Mouse (Mus musculus): ENCODE data around the gene Gm17387. TPM values are rescaled to one million over a fixed set of nuclear protein-coding genes. Genes with fewer than 3 reads are reported as not detected.
A peak's percentile ranks its signal among the peaks of the same experiment; 100 is the strongest.

The Gm17387 gene
- total RNA-seq, 1 experiment = not detected

- no peak for TF ChIP-seq ZNF384 (IDR thresholded peaks at IDR 0.05; ENCODE audit: low read depth, low read length)
- TF ChIP-seq ZC3H11A (IDR thresholded peaks at IDR 0.05; ENCODE audit: borderline replicate concordance, low read depth, low read length) = no peak
- no peak for TF ChIP-seq HCFC1 (IDR thresholded peaks at IDR 0.05; ENCODE audit: borderline replicate concordance, insufficient read depth, low read length)
- no peak for TF ChIP-seq CHD2 (IDR thresholded peaks at IDR 0.05; ENCODE audit: low read depth, low read length)
- TF ChIP-seq MAFK (IDR thresholded peaks at IDR 0.05; ENCODE audit: insufficient read depth, low read depth, low read length) = no peak
- in situ Hi-C loops (cut with MboI; ENCODE audit: low sequenced_read_pairs in 2 of 2, unreplicated experiment in 2 of 2) = no loop called here
- no peak for DNase-seq (ENCODE audit: low read depth, low spot score)
- no peak overlapping the region for H3K4me3 ChIP-seq (ENCODE audit: insufficient read depth in 1 of 2, low read depth in 1 of 2, low read length in 2 of 2, poor library complexity in 1 of 2, severe bottlenecking in 1 of 2)
- H3K9me3 ChIP-seq (ENCODE audit: control insufficient read depth, insufficient read depth, low read depth, low read length) = no peaks in the 10 kb centered on the region
- no peaks in the 10 kb centered on the region for H3K36me3 ChIP-seq (ENCODE audit: control insufficient read depth, insufficient read depth, low read length, poor library complexity, severe bottlenecking)
- peaks cover 0 to 9% of the 10 kb centered on the region in 2 experiments; a peak in 1 of 4 replicates for H3K4me1 ChIP-seq (ENCODE audit: control insufficient read depth in 2 of 2, insufficient read depth in 2 of 2, low read length in 2 of 2, poor library complexity in 1 of 2)
- H3K27ac ChIP-seq (ENCODE audit: insufficient read depth, low read depth, low read length, poor library complexity, severe bottlenecking) = no peak overlapping the region
- H3K9ac ChIP-seq (ENCODE audit: insufficient read depth, low read depth, low read length, poor library complexity, severe bottlenecking) = no peak overlapping the region
These were observed 9.9 kb upstream of the Gm17387 start for GRCm38 (mm10) chr7:141019028-141019427.

GRCm38 (mm10) chr7:141021489-141022449, 7.2 kb upstream of the Gm17387 start:
- no peak for TF ChIP-seq MAFK (IDR thresholded peaks at IDR 0.05; ENCODE audit: insufficient read depth, low read depth, low read length)
- TF ChIP-seq ZC3H11A (IDR thresholded peaks at IDR 0.05; ENCODE audit: borderline replicate concordance, low read depth, low read length) = no peak
- TF ChIP-seq ZNF384 (IDR thresholded peaks at IDR 0.05; ENCODE audit: low read depth, low read length) = peak; percentile 17; the same call in 1 of the 2 replicates
- no peak for TF ChIP-seq HCFC1 (IDR thresholded peaks at IDR 0.05; ENCODE audit: borderline replicate concordance, insufficient read depth, low read length)
- TF ChIP-seq CHD2 (IDR thresholded peaks at IDR 0.05; ENCODE audit: low read depth, low read length) = no peak
- H3K27ac ChIP-seq (ENCODE audit: insufficient read depth, low read depth, low read length, poor library complexity, severe bottlenecking) = peak overlapping the region; percentile 27; the same call in 1 of the 2 replicates
- peaks cover 3 to 14% of the 10 kb centered on the region in 2 experiments; a peak in 1 of 4 replicates for H3K4me1 ChIP-seq (ENCODE audit: control insufficient read depth in 2 of 2, insufficient read depth in 2 of 2, low read length in 2 of 2, poor library complexity in 1 of 2)
- H3K9ac ChIP-seq (ENCODE audit: insufficient read depth, low read depth, low read length, poor library complexity, severe bottlenecking) = 0 out of 2 replicates have a peak overlapping the region, but pooled peaks have one; percentile 28
- H3K9me3 ChIP-seq (ENCODE audit: control insufficient read depth, insufficient read depth, low read depth, low read length) = no peaks in the 10 kb centered on the region
- DNase-seq (ENCODE audit: low read depth, low spot score) = no peak
- no peak overlapping the region for H3K4me3 ChIP-seq (ENCODE audit: insufficient read depth in 1 of 2, low read depth in 1 of 2, low read length in 2 of 2, poor library complexity in 1 of 2, severe bottlenecking in 1 of 2)
- H3K36me3 ChIP-seq (ENCODE audit: control insufficient read depth, insufficient read depth, low read length, poor library complexity, severe bottlenecking) = no peaks in the 10 kb centered on the region
- in situ Hi-C loops (cut with MboI; ENCODE audit: low sequenced_read_pairs in 2 of 2, unreplicated experiment in 2 of 2) = no loop called here

- TF ChIP-seq ZNF384 (IDR thresholded peaks at IDR 0.05; ENCODE audit: low read depth, low read length) (peak; percentile 75), CHD2 (IDR thresholded peaks at IDR 0.05; ENCODE audit: low read depth, low read length) (no peak), ZC3H11A (IDR thresholded peaks at IDR 0.05; ENCODE audit: borderline replicate concordance, low read depth, low read length) (no peak), HCFC1 (IDR thresholded peaks at IDR 0.05; ENCODE audit: borderline replicate concordance, insufficient read depth, low read length) (peak; percentile 89)
- peaks cover 5 to 14% of the 10 kb centered on the region in 2 experiments; a peak in 2 of 4 replicates for H3K4me1 ChIP-seq (ENCODE audit: control insufficient read depth in 2 of 2, insufficient read depth in 2 of 2, low read length in 2 of 2, poor library complexity in 1 of 2)
- H3K36me3 ChIP-seq (ENCODE audit: control insufficient read depth, insufficient read depth, low read length, poor library complexity, severe bottlenecking) = no peaks in the 10 kb centered on the region
- H3K4me3 ChIP-seq (ENCODE audit: insufficient read depth in 1 of 2, low read depth in 1 of 2, low read length in 2 of 2, poor library complexity in 1 of 2, severe bottlenecking in 1 of 2) = no peak overlapping the region
- H3K9ac ChIP-seq (ENCODE audit: insufficient read depth, low read depth, low read length, poor library complexity, severe bottlenecking) = peak overlapping the region; percentile 21; the same call in 1 of the 2 replicates
- no peaks in the 10 kb centered on the region for H3K9me3 ChIP-seq (ENCODE audit: control insufficient read depth, insufficient read depth, low read depth, low read length)
- no peak for DNase-seq (ENCODE audit: low read depth, low spot score)
- in situ Hi-C loops (cut with MboI; ENCODE audit: low sequenced_read_pairs in 2 of 2, unreplicated experiment in 2 of 2) = no loop called here
- peak overlapping the region; percentile 81 for H3K27ac ChIP-seq (ENCODE audit: insufficient read depth, low read depth, low read length, poor library complexity, severe bottlenecking)
These were observed 3.8 kb upstream of the Gm17387 start for GRCm38 (mm10) chr7:141024865-141025838.

GRCm38 (mm10) chr7:141026097-141026739, 2.7 kb upstream of the Gm17387 start:
- Histone ChIP-seq H3K9me3 (ENCODE audit: control insufficient read depth, insufficient read depth, low read depth, low read length) (no peaks in the 10 kb centered on the region), H3K9ac (ENCODE audit: insufficient read depth, low read depth, low read length, poor library complexity, severe bottlenecking) (no peak overlapping the region), H3K36me3 (ENCODE audit: control insufficient read depth, insufficient read depth, low read length, poor library complexity, severe bottlenecking) (no peaks in the 10 kb centered on the region), H3K4me3 (ENCODE audit: insufficient read depth in 1 of 2, low read depth in 1 of 2, low read length in 2 of 2, poor library complexity in 1 of 2, severe bottlenecking in 1 of 2) (no peak overlapping the region), H3K4me1 (ENCODE audit: control insufficient read depth in 2 of 2, insufficient read depth in 2 of 2, low read length in 2 of 2, poor library complexity in 1 of 2) (peaks cover 6 to 14% of the 10 kb centered on the region in 2 experiments; a peak in 2 of 4 replicates), H3K27ac (ENCODE audit: insufficient read depth, low read depth, low read length, poor library complexity, severe bottlenecking) (peak overlapping the region; percentile 81; the same call in 1 of the 2 replicates)
- in situ Hi-C loops (cut with MboI; ENCODE audit: low sequenced_read_pairs in 2 of 2, unreplicated experiment in 2 of 2) = no loop called here
- TF ChIP-seq ZC3H11A (IDR thresholded peaks at IDR 0.05; ENCODE audit: borderline replicate concordance, low read depth, low read length) = no peak
- TF ChIP-seq ZNF384 (IDR thresholded peaks at IDR 0.05; ENCODE audit: low read depth, low read length) = peak; percentile 44; the same call in 1 of the 2 replicates
- DNase-seq (ENCODE audit: low read depth, low spot score) = no peak

Data from ES-E14 (cell line).